Mouse (Mus musculus): Measurements from ENCODE around the gene Igsf9b. TPM values are rescaled to one million over a fixed set of nuclear protein-coding genes. Genes with fewer than 3 reads are reported as not detected.

Gene Igsf9b
- polyA plus RNA-seq, 1 experiment from 2014 or later, result 3.6 TPM

DNA sequence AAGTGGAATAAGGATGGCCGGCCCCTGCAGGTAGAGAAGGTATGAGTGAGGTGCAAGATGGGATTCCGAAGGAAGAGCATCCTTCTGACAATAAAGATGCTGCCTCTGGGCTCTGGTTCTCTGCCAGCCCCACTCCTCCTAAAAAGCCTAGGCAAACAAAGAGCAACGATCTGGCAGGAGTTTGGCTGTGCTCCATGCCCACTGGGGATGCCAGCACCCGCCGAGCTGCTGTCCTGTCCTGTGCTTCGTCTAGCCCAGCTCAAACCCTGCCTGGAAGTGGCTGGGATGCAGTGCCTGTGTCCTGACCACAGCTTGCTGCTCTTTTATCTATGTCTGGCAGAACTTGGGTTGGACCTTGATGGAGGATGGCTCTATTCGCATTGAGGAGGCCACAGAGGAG is 23.3 kb downstream of the Igsf9b start:
- TF ChIP-seq CTCF (IDR thresholded peaks at IDR 0.05; ENCODE audit: low read depth), result no peak
- Histone ChIP-seq H3K27me3 (replicated peaks; ENCODE audit: control insufficient read depth, insufficient read depth, low read length) (no peaks in the 10 kb centered on the region), H3K9me3 (ENCODE audit: control insufficient read depth) (no peaks in the 10 kb centered on the region), H3K4me3 (ENCODE audit: low read depth, low read length) (no peak overlapping the region), H3K4me2 (replicated peaks; ENCODE audit: low read depth) (no peak overlapping the region), H3K27ac (ENCODE audit: low read depth, low read length) (no peak overlapping the region), H3K4me1 (replicated peaks; ENCODE audit: control insufficient read depth, insufficient read depth, low read length) (no peaks in the 10 kb centered on the region), H3K36me3 (ENCODE audit: control insufficient read depth, insufficient read depth) (no peaks in the 10 kb centered on the region; the same call in 1 of the 2 replicates), H3K9ac (ENCODE audit: low read depth, low read length) (no peak overlapping the region)
- 81% methylated on average over 7 of the region's 7 CpGs for WGBS
- no peak for ATAC-seq

DNA sequence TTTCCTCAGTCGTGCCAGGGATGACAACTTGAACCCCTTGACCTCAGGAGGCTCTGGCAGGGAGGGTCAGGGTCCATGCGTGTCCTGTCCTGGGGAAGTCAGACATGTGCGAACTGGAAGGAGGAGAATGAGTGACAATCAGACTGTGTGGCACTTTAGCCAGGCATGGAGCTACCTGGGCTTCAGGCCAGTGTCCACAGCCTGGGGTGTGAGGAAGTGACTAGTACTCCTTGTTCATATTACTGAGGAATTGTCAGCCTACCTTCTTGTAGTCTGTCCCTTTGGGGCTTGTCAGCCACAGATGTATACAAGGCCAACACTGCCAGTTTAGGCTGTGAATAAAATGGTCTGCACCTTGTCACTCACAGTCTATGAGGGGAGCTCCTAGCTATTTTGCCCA is 24.4 kb downstream of the Igsf9b start:
- WGBS, result 83% methylated on average over 3 of the region's 3 CpGs
- Histone ChIP-seq H3K4me2 (replicated peaks; ENCODE audit: low read depth) (no peak overlapping the region), H3K36me3 (ENCODE audit: control insufficient read depth, insufficient read depth) (no peaks in the 10 kb centered on the region; the same call in 1 of the 2 replicates), H3K9me3 (ENCODE audit: control insufficient read depth) (no peaks in the 10 kb centered on the region), H3K9ac (ENCODE audit: low read depth, low read length) (no peak overlapping the region), H3K4me3 (ENCODE audit: low read depth, low read length) (no peak overlapping the region), H3K27me3 (replicated peaks; ENCODE audit: control insufficient read depth, insufficient read depth, low read length) (no peaks in the 10 kb centered on the region), H3K4me1 (replicated peaks; ENCODE audit: control insufficient read depth, insufficient read depth, low read length) (no peaks in the 10 kb centered on the region), H3K27ac (ENCODE audit: low read depth, low read length) (no peak overlapping the region)
- TF ChIP-seq CTCF (IDR thresholded peaks at IDR 0.05; ENCODE audit: low read depth), result no peak
- no peak for ATAC-seq

DNA sequence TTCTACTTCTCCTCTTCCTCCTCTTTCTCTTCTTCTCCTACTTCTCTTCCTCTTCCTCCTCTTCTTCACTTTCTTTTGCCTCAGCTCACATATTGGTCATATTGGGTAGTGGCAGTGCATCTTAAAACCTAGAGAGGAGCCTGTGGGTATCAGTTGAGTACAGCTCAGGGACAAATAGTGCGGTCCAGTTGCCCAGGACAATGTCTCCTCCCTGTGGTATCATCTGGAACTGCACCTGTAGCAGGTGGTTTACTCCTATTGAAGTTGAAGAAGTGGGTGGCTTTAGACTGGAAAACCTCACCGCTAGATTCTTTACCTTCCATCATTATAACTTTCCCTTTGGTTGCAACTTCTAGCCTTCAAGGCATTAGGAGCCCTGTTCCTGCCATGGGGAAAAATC is 26.9 kb downstream of the Igsf9b start:
- no peaks in the 10 kb centered on the region; the same call in 1 of the 2 replicates for H3K36me3 ChIP-seq (ENCODE audit: control insufficient read depth, insufficient read depth)
- no peak overlapping the region for H3K4me2 ChIP-seq (replicated peaks; ENCODE audit: low read depth)
- no peak for ATAC-seq
- no peak overlapping the region for H3K9ac ChIP-seq (ENCODE audit: low read depth, low read length)
- no peak overlapping the region for H3K4me3 ChIP-seq (ENCODE audit: low read depth, low read length)
- 39% methylated on average over 2 of the region's 2 CpGs for WGBS
- H3K9me3 ChIP-seq (ENCODE audit: control insufficient read depth), result no peaks in the 10 kb centered on the region
- no peaks in the 10 kb centered on the region for H3K27me3 ChIP-seq (replicated peaks; ENCODE audit: control insufficient read depth, insufficient read depth, low read length)
- H3K4me1 ChIP-seq (replicated peaks; ENCODE audit: control insufficient read depth, insufficient read depth, low read length), result no peaks in the 10 kb centered on the region
- H3K27ac ChIP-seq (ENCODE audit: low read depth, low read length), result no peak overlapping the region
- peak; percentile 89 for TF ChIP-seq CTCF (IDR thresholded peaks at IDR 0.05; ENCODE audit: low read depth)

DNA sequence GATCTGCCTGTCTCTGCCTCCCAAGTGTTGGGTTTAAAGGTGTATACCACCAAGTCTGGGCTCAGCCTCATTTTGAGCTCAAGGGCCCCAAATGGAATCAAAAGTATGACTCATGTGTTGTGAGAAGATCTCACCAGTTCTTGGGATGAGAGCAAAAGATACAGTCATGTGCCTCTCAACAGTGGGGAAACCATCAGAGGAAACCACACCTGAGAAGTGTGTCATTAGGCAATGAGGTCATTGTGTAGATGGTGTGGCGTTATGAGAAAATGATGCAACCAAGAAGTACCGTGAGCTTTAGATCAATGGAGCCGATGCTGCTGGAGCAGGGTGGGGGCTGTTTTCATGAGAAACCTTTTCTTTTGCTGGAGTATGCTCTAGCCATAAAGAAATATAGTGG is 28.6 kb downstream of the Igsf9b start:
- Histone ChIP-seq H3K36me3 (ENCODE audit: control insufficient read depth, insufficient read depth) (no peaks in the 10 kb centered on the region; the same call in 1 of the 2 replicates), H3K4me2 (replicated peaks; ENCODE audit: low read depth) (no peak overlapping the region), H3K9me3 (ENCODE audit: control insufficient read depth) (no peaks in the 10 kb centered on the region), H3K4me3 (ENCODE audit: low read depth, low read length) (no peak overlapping the region), H3K4me1 (replicated peaks; ENCODE audit: control insufficient read depth, insufficient read depth, low read length) (no peaks in the 10 kb centered on the region), H3K27ac (ENCODE audit: low read depth, low read length) (no peak overlapping the region), H3K27me3 (replicated peaks; ENCODE audit: control insufficient read depth, insufficient read depth, low read length) (no peaks in the 10 kb centered on the region), H3K9ac (ENCODE audit: low read depth, low read length) (no peak overlapping the region)
- 89% methylated on average over 3 of the region's 3 CpGs for WGBS
- ATAC-seq, result no peak
- no peak for TF ChIP-seq CTCF (IDR thresholded peaks at IDR 0.05; ENCODE audit: low read depth)

DNA sequence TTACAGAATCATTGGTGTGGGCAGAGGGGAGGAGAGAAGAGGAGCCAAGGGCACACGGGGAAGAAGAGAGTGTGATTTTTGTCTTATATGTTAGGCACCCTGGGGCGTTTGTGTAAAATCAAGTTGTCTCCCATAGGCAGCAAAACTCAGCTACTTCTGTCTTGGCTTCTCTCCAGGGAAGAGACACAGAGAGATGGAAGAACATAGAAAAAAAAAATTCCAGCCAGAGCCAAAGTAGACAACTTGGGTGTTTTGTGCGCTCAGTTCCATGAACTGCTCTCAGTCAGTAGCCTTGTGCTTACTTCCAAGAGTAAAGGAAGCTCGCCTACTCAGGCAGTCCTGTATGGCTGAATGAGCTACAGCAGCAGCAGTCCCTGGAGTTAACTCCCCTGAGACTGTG is 31.4 kb downstream of the Igsf9b start:
- 68% methylated on average over 4 of the region's 4 CpGs for WGBS

DNA sequence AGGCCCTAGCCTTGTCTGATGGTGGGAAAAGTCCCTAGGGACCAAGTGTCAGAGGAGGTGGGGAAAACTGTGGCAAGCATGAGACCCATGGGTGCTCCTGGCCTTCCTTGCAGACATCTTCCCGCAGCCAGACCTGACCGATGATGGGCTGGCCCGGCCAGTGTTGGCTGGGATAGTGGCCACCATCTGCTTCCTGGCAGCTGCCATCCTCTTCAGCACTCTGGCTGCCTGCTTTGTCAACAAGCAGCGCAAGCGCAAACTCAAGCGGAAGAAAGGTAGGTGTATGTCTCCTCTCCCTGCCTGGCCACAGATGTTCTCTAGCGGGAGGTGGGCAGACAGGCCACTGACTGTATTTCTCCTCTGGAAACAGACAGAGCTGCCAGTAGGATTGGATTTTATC is 32.5 kb downstream of the Igsf9b start:
- H3K4me3 ChIP-seq (ENCODE audit: low read depth, low read length), result no peak overlapping the region
- H3K27ac ChIP-seq (ENCODE audit: low read depth, low read length), result no peak overlapping the region
- no peak overlapping the region for H3K9ac ChIP-seq (ENCODE audit: low read depth, low read length)
- H3K36me3 ChIP-seq (ENCODE audit: control insufficient read depth, insufficient read depth), result no peaks in the 10 kb centered on the region
- no peaks in the 10 kb centered on the region for H3K27me3 ChIP-seq (replicated peaks; ENCODE audit: control insufficient read depth, insufficient read depth, low read length)
- ATAC-seq, result no peak
- TF ChIP-seq CTCF (IDR thresholded peaks at IDR 0.05; ENCODE audit: low read depth), result no peak
- H3K4me1 ChIP-seq (replicated peaks; ENCODE audit: control insufficient read depth, insufficient read depth, low read length), result no peaks in the 10 kb centered on the region
- WGBS, result 97% methylated on average over 7 of the region's 7 CpGs
- no peak overlapping the region for H3K4me2 ChIP-seq (replicated peaks; ENCODE audit: low read depth)
- no peaks in the 10 kb centered on the region for H3K9me3 ChIP-seq (ENCODE audit: control insufficient read depth)

More for the DNA sequence above, 31.4 kb downstream of the Igsf9b start:
- Histone ChIP-seq H3K4me3 (ENCODE audit: low read depth, low read length) (no peak overlapping the region), H3K4me2 (replicated peaks; ENCODE audit: low read depth) (no peak overlapping the region), H3K9me3 (ENCODE audit: control insufficient read depth) (no peaks in the 10 kb centered on the region), H3K36me3 (ENCODE audit: control insufficient read depth, insufficient read depth) (no peaks in the 10 kb centered on the region), H3K4me1 (replicated peaks; ENCODE audit: control insufficient read depth, insufficient read depth, low read length) (no peaks in the 10 kb centered on the region), H3K9ac (ENCODE audit: low read depth, low read length) (no peak overlapping the region), H3K27me3 (replicated peaks; ENCODE audit: control insufficient read depth, insufficient read depth, low read length) (no peaks in the 10 kb centered on the region), H3K27ac (ENCODE audit: low read depth, low read length) (no peak overlapping the region)
- TF ChIP-seq CTCF (IDR thresholded peaks at IDR 0.05; ENCODE audit: low read depth), result no peak
- ATAC-seq, result no peak

DNA sequence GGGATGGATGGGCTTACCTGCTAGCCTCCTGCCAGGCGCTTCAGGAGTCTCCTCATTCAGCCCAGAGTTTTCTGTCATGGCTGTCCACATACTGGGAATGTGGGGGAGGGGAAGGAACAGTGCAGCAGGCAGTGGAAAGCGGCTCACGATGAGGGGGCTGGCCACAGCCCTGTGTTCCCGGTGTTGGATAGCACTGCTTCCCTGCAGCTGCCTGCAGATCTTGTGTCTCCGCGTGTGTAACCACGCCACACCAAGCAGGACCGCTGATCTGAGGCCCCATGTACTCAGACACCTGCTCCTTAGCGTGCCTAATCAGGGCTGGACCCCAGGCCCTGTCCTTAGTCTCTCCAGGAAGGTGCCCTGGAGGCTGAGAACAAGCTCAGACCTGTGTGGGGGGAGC is 35.9 kb downstream of the Igsf9b start:
- no peak for TF ChIP-seq CTCF (IDR thresholded peaks at IDR 0.05; ENCODE audit: low read depth)
- H3K27me3 ChIP-seq (replicated peaks; ENCODE audit: control insufficient read depth, insufficient read depth, low read length), result no peaks in the 10 kb centered on the region

More for the DNA sequence above, 35.9 kb downstream of the Igsf9b start:
- Histone ChIP-seq H3K4me1 (replicated peaks; ENCODE audit: control insufficient read depth, insufficient read depth, low read length) (no peaks in the 10 kb centered on the region), H3K36me3 (ENCODE audit: control insufficient read depth, insufficient read depth) (no peaks in the 10 kb centered on the region), H3K4me2 (replicated peaks; ENCODE audit: low read depth) (no peak overlapping the region), H3K9ac (ENCODE audit: low read depth, low read length) (no peak overlapping the region), H3K9me3 (ENCODE audit: control insufficient read depth) (no peaks in the 10 kb centered on the region), H3K27ac (ENCODE audit: low read depth, low read length) (no peak overlapping the region), H3K4me3 (ENCODE audit: low read depth, low read length) (no peak overlapping the region)
- 86% methylated on average over 9 of the region's 9 CpGs for WGBS
- no peak for ATAC-seq
